Mouse (Mus musculus) C2C12 (cell line): Measurements from ENCODE around the gene Smyd5. TPM values are rescaled to one million over a fixed set of nuclear protein-coding genes. Genes with fewer than 3 reads are reported as not detected.
"Not testable (repeated sequence)": the region's sequence is repeated elsewhere in the genome, so short reads cannot be mapped to it uniquely, and the experiment has no call there.

Source experiments
- H3K27me3 ChIP-seq: one replicate; pipeline ENCODE4 v1.6.1; 2011; ENCODE audit not compliant: control insufficient read depth, insufficient read depth, insufficient read length
- H3K36me3 ChIP-seq: one replicate; pipeline ENCODE4 v1.6.1; 2011; ENCODE audit not compliant: control insufficient read depth, insufficient read depth
- H3K4me3 ChIP-seq: one replicate; pipeline ENCODE4 v1.5.1; 2011; ENCODE audit warnings: mild to moderate bottlenecking, control low read depth; ENCODE audit not compliant: poor library complexity, insufficient read depth, severe bottlenecking
- H3K79me2 ChIP-seq: one replicate; pipeline ENCODE4 v1.6.1; 2011; ENCODE audit not compliant: control insufficient read depth, insufficient read depth
- H3K79me3 ChIP-seq: one replicate; pipeline ENCODE4 v1.6.1; 2011; ENCODE audit warnings: low read depth, control low read depth
- H3ac ChIP-seq: one replicate; pipeline ENCODE3; 2011; ENCODE audit warnings: low read depth; ENCODE audit not compliant: control insufficient read depth, insufficient read length
- CEBPB ChIP-seq: IDR thresholded peaks from one replicate; pipeline ENCODE4 v1.6.1; 2011; ENCODE audit warnings: low read depth, mild to moderate bottlenecking, control low read depth, moderate library complexity
- CTCF ChIP-seq: IDR thresholded peaks from one replicate; pipeline ENCODE4 v1.5.1; 2011; ENCODE audit not compliant: control insufficient read depth, insufficient read depth, insufficient read length
- FOSL1 ChIP-seq: IDR thresholded peaks from one replicate; pipeline ENCODE4 v1.8.0; 2011; ENCODE audit warnings: mild to moderate bottlenecking, low read length; ENCODE audit not compliant: poor library complexity, insufficient read depth, severe bottlenecking
- MAX ChIP-seq: IDR thresholded peaks from one replicate; pipeline ENCODE4 v1.6.1; 2011; ENCODE audit warnings: mild to moderate bottlenecking, control low read depth
- MYOD1 ChIP-seq: IDR thresholded peaks from one replicate; pipeline ENCODE4 v1.6.1; 2011; ENCODE audit warnings: low read depth; ENCODE audit not compliant: control insufficient read depth, insufficient read length
- MYOG ChIP-seq: IDR thresholded peaks from one replicate; pipeline ENCODE4 v1.6.1; 2011; ENCODE audit not compliant: control insufficient read depth, insufficient read length; ENCODE audit errors: extremely low read depth
- USF1 ChIP-seq: IDR thresholded peaks from one replicate; pipeline ENCODE4 v1.6.1; 2011; ENCODE audit warnings: low read depth, mild to moderate bottlenecking, control low read depth, moderate library complexity
- polyA plus RNA-seq: library from polyadenylated mRNA; unstranded; fragments of >200 nt; fragmentation: generic; extraction: Trizol; gene quantifications from one replicate; pipeline ENCODE4 v1.2.1, GENCODE M21; 2012; ENCODE audit warnings: missing spikeins

Gene Smyd5
- polyA plus RNA-seq, 1 experiment: 67.0 TPM

GRCm38 (mm10) chr6:85441142-85441541, 9.4 kb downstream of the Smyd5 start:
- H3K79me3 ChIP-seq: peaks cover 15% of the 10 kb centered on the region
- H3ac ChIP-seq: no peak overlapping the region
- H3K4me3 ChIP-seq: no peak overlapping the region
- TF ChIP-seq USF1 (no peak), FOSL1 (no peak), CEBPB (no peak), CTCF (no peak), MYOD1 (no peak)
- H3K79me2 ChIP-seq: peaks cover 28% of the 10 kb centered on the region
- H3K36me3 ChIP-seq: peaks cover 68% of the 10 kb centered on the region
- H3K27me3 ChIP-seq: no peaks in the 10 kb centered on the region

GRCm38 (mm10) chr6:85443488-85444233, 11.9 kb downstream of the Smyd5 start:
- Histone ChIP-seq H3K4me3 (no peak overlapping the region), H3K79me3 (peaks cover 3% of the 10 kb centered on the region), H3K36me3 (peaks cover 71% of the 10 kb centered on the region), H3ac (no peak overlapping the region), H3K79me2 (peaks cover 3% of the 10 kb centered on the region), H3K27me3 (no peaks in the 10 kb centered on the region)
- TF ChIP-seq MAX (no peak), MYOD1 (peak; percentile 3)

- no peak overlapping the region for H3K4me3 ChIP-seq
- no peaks in the 10 kb centered on the region for H3K79me2 ChIP-seq
- TF ChIP-seq MAX (no peak), FOSL1 (no peak), MYOG (no peak), CTCF (no peak), MYOD1 (no peak), CEBPB (no peak), USF1 (no peak)
- no peaks in the 10 kb centered on the region for H3K27me3 ChIP-seq
- H3K36me3 ChIP-seq: peaks cover 63% of the 10 kb centered on the region
- H3K79me3 ChIP-seq: peaks cover 2% of the 10 kb centered on the region
- H3ac ChIP-seq: no peak overlapping the region
These were observed 12.6 kb downstream of the Smyd5 start for GRCm38 (mm10) chr6:85444266-85444965.

- H3K36me3 ChIP-seq: peaks cover 54% of the 10 kb centered on the region
These were observed 13.5 kb downstream of the Smyd5 start for GRCm38 (mm10) chr6:85445286-85445685.

GRCm38 (mm10) chr6:85447351-85447750, 15.6 kb downstream of the Smyd5 start:
- Histone ChIP-seq H3K36me3 (peaks cover 37% of the 10 kb centered on the region), H3K79me3 (peaks cover 7% of the 10 kb centered on the region), H3ac (no peak overlapping the region), H3K4me3 (no peak overlapping the region), H3K27me3 (no peaks in the 10 kb centered on the region), H3K79me2 (peaks cover 6% of the 10 kb centered on the region)
- no peak for TF ChIP-seq MYOG
- TF ChIP-seq USF1: no peak
- TF ChIP-seq MAX: no peak
- TF ChIP-seq MYOD1: no peak
- no peak for TF ChIP-seq CTCF
- TF ChIP-seq FOSL1: no peak
- TF ChIP-seq CEBPB: no peak

More at GRCm38 (mm10) chr6:85445286-85445685, 13.5 kb downstream of the Smyd5 start:
- no peak for TF ChIP-seq MAX
- no peak for TF ChIP-seq MYOD1
- no peak for TF ChIP-seq MYOG
- no peak for TF ChIP-seq USF1
- no peak for TF ChIP-seq CEBPB
- no peak for TF ChIP-seq CTCF
- TF ChIP-seq FOSL1: no peak
- Histone ChIP-seq H3K27me3 (no peaks in the 10 kb centered on the region), H3K4me3 (no peak overlapping the region), H3K79me3 (peaks cover 2% of the 10 kb centered on the region), H3ac (no peak overlapping the region), H3K79me2 (no peaks in the 10 kb centered on the region)

- Histone ChIP-seq H3K36me3 (peaks cover 39% of the 10 kb centered on the region), H3K4me3 (peak overlapping the region; percentile 52), H3K79me2 (peaks cover 34% of the 10 kb centered on the region), H3K79me3 (peaks cover 34% of the 10 kb centered on the region)
- H3ac ChIP-seq, H3K27me3 ChIP-seq: not testable (repeated sequence)
These were observed 18.4 kb downstream of the Smyd5 start for GRCm38 (mm10) chr6:85450140-85450539.
